Mouse (Mus musculus): ENCODE results near the gene Rad51d.
"Not testable (repeated sequence)": the region's sequence is repeated elsewhere in the genome, so short reads cannot be mapped to it uniquely, and the experiment has no call there.

Gene Rad51d

GRCm38 (mm10) chr11:82832402-82832801 is 58.0 kb downstream of the Rad51d start:
- ATAC-seq (ENCODE audit: insufficient number of reproducible peaks, low FRiP score, low TSS enrichment): not testable (repeated sequence)

GRCm38 (mm10) chr11:82831008-82831893 is 59.2 kb downstream of the Rad51d start:
- no peak for ATAC-seq (ENCODE audit: insufficient number of reproducible peaks, low FRiP score, low TSS enrichment)

DNA sequence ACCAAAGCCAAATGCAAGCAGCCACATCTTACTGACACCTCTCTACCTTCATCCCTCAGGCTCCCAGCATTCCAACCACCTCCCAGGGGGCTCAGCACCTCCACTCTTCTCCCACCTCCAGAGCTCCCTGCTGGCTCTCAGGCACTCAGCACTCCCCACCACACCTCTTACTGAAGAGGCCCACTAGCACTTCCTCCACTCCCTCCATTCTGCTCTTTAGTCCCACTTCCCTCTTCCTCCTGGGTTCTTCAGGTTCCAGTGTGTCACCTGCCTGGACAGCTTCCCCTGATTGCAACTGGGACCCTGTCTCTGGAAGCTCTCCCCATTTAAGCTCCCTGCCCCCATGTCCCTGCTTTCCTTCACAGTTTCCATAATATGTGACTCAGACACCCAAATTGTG is 63.6 kb downstream of the Rad51d start:
- no peak for ATAC-seq (ENCODE audit: insufficient number of reproducible peaks, low FRiP score, low TSS enrichment)
